Mouse (Mus musculus) CH12F3 (cell line): ENCODE data around the gene Mapk7.

Experiments used
- in situ Hi-C: fragments of 300-500 bp; cut with MboI; formaldehyde crosslinking; loops from 2 replicates; pipeline ENCODE4 v1.14.3; 2020; ENCODE audit warnings: low sequenced_read_pairs

Mapk7 gene

DNA sequence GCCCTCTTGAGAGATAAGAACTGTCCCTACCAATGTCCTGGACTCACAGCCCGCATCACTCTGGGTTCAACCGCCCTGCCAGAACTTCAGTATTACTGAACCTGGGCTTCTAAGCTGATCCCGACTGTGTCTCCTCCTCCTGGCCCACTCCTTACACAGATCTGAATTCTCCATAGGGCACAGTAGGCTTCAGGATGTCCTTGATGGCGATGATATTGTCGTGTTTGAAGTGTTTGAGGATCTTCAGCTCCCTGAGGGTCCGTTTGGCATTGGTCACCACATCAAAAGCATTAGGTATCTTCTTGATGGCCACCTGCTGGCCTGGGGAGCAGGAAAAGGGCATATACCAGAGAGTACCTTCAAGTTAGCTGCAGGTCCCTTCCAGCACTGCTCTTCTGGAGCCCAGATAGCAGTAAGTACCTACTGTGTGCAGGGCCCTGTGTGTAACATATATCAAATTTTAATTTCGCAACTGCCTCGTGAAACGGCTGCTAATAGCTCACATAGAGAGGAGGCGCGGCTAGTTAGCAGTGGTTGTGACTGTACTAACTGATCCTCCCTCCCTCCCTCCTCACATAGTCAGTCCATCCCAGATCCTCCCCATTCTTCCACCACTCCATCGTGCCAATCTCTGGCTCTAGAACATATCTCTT, 1.3 kb downstream of the Mapk7 start:
- in situ Hi-C loops = no loop called here

DNA sequence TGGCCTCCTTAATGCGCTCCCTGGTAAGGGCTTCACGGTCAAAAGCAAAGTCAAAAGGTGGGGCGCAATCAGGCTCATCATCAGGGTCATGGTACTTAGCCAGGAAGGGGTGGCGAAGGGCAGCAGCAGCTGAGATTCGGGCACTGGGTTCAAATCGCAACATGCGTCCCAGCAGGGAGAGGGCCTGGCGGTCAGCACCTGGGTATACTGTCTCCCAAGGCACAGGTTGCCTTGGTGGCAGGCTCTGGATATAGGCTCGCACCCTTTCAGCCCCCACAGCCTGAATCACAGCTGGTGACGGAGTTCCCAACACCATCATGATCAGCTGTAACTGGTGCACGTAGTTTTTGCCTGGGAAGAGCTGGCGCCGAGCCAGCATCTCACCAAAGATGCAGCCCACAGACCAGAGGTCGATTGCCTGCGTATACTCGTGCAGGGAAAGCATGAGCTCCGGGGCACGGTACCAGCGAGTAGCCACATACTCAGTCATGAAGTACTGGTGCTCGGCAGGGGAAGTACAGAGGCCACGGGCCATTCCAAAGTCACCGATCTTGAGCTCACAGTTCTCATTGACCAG, 3.2 kb downstream of the Mapk7 start:
- in situ Hi-C loops = no loop called here

DNA sequence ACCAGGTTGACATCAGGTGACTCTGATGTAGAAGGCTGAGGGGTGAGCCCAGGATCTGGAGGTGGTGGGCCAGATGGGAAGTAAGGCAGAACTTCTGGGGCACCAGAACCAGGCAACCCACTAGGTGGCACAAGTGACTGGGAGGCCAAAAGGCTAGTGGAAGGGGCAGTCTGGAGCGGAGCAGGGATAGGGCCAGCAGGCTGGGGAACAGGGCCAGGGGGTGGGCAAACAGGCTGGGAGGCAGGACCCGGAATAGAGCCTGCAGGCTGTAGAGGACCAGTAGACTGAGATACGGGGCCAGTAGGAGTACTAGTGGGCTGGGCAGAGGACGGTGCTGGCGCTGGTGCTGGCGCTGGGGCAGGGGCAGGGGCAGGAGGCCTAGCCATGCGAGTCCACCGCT, 4.3 kb downstream of the Mapk7 start:
- in situ Hi-C loops = no loop called here

DNA sequence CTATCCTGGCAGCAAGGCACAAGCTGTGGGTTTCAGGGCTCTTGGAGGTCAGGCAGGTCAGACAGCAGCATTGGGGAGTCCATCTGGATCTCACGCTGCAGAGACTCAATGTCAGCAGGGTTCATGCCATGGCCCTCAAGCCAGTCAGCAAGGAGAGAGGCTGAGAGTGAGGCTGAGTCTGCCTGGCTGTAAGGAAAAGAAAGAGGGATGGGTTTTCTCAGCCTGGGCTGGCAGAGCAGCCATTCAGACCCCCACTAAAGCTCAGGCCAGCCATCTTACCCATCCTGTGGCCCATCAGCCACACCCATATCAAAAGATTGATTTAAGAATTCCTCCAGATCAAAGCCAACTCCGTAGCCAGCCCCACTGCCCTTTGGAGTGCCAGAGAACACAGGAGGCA, 5.1 kb downstream of the Mapk7 start:
- in situ Hi-C loops = no loop called here

DNA sequence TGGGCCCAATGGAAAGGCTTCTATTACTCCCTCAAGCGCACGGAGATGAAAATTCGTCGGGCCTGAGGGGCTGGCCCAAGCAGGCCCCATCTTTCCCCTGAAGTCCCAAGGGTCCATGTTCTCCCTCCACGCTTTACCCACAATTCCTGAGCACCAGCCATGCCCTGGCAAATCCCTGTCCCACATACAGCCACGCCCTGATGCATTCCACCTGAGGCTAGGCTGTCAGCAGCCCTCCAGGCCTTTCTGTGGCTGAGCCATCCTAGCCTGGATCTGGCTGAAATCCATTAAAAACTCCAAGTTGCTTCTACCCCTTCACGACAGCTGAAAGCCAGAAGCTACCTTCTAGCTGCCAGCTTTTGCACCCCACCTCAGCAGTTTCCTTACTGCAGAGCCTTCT, 6.3 kb downstream of the Mapk7 start:
- in situ Hi-C loops = no loop called here

DNA sequence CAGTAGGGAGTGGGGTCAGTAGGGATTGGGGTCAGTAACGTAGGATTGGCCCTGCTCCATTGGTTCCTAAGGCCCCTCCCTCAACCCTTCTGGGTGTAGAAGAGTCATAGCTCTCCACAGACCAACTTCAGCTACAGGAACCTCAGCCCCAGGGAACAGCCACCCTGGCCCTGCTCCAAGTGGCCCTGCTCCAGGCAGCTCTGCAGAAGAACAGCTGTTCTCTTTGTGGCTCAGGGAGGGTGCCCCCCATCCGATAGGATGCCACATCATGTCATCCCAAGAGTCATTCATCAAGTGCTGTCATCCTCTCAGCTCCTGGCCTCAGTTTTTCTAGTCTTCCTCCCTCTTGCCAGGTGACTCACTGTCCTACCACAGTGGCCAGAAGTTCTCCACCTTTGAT, 6.8 kb downstream of the Mapk7 start:
- in situ Hi-C loops = no loop called here

DNA sequence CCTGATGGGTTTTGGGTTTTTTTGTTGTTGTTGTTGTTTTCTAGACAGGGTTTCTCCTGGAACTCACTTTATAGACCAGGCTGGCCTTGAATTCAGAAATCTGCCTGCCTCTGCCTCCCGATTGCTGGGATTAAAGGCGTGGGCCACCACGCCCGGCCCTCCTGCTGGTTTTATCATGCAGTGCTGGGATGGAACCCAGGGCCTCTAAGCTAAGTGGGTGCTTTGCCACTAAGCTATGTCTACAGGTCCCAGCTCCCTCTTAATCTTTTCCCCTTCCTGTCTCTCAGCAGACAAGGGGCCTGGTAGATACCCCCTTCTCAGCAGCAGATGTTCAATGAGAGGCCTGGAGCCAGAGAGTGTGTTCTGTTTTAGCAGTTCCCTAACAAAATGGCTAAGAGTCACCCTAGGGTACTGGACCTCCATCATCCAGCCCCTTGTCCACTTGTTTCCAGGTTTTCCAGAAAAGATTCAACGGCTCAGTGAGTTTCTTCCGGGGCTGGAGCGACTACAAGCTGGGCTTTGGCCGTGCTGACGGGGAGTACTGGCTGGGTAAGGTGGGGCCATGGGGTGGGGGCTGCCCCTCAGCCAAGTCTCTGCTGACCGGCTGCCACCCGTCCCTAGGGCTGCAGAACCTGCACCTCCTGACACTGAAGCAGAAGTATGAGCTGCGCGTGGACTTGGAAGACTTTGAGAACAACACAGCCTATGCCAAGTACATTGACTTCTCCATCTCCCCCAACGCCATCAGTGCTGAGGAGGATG, 7.6 kb downstream of the Mapk7 start:
- in situ Hi-C loops = no loop called here

DNA sequence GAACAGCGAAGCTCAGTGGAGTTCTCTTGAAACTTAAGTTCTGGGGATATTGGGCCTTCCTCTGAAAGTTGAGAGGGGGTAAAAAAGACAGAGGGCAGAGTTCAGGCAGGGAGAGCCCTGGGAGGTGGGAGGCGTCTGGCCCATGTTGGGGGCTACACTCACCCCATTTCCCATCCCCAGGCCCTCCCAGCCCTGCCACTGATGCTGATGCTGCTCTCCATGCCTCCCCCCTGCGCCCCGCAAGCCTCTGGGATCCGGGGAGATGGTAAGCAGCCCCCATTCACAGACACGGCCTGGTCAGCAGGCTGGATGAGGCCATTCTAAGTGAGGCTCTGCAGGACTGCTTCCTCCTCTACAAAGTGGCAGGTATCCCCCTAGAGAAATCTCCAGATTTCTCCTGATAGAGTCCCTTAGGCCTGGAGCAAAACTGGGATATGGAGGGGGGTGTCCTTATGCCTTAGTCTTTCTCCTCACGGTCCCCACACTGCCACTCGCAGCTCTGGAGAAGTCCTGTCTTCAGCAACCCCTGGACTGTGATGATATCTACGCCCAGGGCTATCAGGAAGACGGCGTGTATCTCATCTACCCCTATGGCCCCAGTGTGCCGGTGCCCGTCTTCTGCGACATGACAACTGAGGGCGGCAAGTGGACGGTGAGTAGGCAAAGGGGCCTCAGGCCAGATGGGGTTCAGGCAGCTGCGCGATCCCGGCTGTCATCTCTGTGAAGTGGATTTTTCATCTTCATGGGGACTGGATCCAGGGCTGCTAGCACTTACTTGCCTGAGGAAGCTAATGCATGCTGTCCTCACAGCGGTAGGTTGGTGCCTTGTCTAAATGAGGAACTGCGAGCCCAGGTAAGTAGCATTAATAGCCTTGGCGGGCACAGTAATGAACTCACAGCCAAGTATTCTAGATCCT, 8.4 kb downstream of the Mapk7 start:
- in situ Hi-C loops = no loop called here

DNA sequence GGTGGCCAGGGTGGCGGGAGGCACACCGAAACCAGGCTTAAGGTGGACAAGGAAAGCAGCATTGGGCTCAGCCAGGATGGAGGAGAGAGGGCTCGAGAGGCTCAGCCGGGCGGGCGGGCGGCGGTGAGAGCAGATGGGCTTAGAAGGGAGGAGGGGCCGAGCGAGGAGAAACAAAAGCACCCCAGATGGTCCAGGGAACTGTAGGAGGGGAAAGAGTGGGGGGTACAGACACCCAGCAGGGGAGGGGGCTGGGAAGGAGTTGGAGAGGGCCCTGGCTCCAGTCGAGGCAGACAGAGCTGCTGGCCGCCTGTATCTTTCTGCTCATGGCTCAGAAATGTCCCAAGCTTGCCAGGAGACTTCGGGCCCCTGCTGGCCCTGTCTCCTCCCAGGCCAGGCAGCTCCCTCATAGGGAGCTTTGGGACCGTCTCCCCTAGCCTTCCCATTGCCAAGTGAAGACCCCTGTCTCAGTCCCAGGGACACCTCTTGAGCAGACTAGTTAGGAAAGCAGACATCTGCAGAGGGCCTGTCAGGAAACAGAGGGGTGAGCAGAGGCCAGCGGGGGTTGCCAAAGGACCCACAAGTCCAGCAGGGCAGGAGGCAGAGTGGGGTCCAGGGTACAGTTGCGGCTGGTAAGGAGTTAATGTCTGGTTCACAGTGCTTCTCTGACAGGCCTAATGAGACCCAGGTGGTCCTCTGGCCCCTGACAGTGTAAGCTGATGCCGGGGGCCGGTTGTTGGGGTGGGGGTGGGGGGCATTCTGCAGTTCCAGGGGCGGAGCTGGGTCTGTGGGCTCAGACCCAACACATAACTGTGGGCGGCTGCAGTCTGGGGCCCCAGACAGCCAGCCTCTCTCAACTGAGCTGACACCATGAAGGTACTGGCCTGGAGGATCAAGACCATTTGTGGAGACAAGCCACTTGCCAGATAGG, 9.3 kb downstream of the Mapk7 start, which contains the start of gene Mfap4:
Gene Mfap4 (plus strand): TSS at position 819 of the 928 bp plus-strand sequence.
- in situ Hi-C loops = no loop called here

DNA sequence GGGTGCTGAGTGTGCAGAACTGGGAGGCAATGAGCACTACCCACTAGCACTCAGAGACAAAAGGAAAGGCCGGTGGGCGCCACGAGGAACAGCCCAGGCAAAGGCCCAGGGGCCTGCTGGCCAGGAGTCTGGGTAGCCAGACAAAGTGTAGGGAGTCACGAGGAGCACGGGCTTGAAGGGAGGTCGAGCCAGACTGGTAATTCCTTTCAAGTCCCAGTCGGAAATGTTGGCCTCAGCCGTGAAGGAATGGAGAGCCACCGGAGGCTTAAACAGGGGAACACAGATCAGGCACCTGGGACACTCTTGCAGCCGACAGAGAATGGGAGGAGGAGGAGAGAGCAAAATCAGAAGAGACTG, 10.0 kb downstream of the Mapk7 start:
- in situ Hi-C loops = no loop called here

DNA sequence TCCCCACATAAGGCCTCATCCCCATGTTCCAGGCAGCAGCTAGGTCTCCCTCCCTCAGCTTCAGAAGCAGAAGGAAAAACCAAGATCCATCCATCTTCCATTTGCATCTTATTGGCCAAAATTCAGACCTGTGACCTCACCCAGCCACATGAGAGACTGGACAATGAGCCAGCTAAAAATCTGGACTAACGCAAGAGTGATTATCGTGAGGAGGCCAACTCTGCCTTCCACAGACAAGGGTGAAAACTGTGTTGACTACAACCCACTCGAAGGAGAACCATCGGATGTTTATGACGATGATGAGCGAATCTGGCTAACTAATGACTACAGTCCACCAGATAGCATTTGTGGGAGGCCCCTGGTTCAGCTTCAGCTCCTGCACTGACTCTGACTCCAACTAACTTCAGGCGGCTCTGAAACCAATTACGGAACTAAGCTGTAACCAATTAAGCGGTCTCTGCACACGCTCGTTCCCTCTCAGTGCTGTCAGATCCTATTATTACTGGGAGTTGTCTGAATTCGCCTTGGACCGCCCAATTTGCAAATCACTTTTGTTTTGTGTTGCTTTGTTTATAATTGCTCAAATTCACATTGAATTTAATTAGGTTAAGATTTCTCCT, 10.9 kb downstream of the Mapk7 start:
- in situ Hi-C loops = no loop called here

DNA sequence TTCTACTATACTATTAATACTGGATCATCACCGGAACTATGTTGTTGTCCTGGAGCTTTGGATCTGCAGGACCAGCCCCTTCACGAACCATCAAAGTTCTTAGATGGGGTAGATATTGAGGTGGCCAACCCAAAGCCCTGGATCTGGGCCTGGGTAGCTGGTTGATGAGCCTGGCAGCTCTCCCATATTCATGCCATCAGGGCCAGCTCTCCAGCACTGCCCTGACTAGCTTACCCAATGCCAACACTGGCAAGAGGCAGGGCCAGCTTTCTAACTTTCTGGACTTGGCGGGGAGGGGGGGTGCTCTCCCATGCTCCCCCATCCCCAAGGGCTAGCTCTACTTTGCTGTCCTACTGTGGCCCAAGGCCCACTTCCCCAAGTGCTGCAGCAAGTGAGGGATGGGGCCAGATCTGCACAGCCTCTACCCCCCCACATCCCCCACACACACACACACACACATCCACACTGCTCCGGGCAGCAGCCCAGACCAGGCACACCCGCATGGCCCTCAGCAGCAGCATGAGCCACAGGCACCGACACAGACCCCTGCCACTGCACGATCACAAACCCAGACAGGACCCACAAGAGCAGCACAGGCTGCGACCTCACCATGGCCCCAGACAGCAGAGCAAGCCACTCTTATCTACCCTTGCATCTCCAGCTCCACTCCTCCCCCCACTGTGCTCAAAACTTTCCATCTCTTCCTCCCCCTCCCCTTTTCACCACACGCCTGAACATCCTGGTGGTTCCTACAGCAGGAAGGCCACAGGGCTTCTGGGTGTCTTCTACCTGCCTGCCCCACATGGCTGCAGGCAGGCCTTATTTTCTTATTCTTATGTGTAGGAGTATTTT, 12.7 kb downstream of the Mapk7 start:
- in situ Hi-C loops = no loop called here

DNA sequence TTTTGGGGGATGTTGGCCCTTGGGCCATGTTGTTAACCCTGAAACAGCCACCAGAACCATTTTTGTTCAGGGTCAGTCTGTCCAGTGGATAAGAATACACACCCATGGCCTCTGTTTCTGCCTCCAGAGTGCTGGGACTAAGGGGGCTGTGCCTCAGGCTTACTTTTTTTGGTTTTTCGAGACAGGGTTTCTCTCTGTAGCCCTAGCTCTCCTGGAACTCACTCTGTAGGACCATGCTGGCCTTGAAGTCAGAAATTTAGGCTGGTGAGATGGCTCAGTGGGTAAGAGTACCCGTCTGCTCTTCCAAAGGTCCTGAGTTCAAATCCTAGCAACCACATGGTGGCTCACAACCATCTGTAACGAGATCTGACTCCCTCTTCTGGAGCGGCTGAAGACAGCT, 15.4 kb downstream of the Mapk7 start:
- in situ Hi-C loops = no loop called here

DNA sequence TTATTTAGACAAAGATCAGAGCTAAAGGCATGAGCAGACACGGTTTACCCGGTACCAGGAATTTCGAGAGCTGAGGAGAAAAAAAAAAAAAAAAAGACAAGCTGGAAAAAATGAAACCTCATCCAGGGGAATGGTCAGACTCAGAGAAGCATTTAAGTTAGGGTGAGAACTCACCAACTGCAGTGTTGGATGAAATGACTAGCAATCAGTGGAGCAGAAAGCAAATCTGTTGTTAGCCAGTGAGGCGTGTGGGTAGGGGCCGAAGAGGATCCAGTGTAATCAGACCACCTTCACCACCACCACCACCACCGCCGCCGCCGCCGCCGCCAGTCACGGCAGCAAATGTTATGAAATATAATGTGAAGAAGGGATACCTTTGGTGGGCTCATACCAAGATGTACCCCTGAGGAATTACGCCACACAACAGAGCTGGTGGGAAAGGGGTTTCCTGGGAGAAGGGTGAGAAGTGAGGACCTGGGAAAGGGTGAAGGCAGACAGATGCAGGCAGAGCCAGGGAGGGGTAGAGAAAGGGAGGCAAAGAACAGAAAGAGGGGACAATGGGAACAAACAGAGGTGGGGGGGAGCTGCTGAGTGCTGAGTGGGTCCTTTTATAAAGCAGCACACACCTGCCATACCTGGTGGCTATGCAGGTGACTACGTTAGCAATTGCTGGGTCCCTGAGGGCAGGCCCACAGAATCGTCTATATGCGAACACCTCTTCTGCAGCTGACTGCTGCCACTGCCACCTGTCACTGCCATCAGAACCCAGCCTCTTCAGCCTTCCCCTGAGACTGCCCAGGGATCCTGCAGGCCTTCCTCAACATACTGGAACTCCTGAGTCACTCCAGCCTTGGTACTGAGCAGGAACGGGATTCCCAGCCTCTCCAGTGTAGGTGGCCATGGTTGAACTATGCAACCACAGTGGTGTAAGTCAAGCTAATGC, 16.4 kb downstream of the Mapk7 start:
- in situ Hi-C loops = no loop called here

DNA sequence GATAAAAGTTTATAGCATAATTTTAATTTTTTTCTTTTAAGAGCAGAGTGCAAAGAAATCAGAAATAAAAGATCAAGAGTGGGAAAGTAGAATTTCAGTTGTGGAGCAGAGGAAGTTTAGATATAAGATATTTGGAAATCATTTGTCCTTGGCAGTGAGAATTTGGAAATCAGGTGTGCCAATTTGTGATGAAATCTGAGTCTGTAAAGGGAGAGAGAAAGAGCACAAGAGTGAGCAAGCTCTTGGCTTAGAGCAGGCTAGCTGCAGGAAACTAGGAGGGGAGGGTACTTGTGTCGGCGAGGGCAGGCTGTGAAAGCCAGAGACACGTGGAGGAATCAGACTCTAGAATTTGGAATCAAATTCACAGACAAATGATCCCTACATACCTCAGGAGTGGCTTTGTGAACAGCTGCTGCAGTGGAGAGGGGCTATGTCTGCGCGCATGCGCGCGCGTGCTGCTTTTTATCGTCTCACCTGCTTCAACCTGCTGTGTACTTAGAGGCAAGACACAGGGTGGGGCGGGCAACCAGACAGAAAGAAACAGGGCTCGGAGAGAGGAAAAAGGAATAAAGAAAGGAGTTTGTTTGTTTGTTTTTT, 17.3 kb downstream of the Mapk7 start:
- in situ Hi-C loops = no loop called here

DNA sequence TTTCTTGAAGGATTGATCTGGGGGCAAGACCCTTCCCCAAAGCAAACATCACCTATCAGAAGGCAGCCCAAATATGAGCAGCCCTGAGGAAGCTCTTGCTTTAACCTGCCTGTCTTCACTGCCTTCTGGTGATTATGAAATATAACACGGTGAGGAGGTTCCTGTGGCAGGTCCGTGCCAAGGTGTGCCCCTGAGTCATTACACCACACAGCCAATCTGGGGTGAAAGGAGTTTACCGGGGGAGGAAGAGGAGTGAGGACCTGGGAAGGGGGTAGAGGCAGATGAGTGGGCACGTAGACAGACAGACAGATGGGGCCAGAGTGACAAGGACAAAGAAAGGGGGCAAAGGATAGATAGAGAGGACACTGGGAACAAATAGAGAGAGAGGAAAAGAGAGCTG, 20.6 kb downstream of the Mapk7 start:
- in situ Hi-C loops = no loop called here

DNA sequence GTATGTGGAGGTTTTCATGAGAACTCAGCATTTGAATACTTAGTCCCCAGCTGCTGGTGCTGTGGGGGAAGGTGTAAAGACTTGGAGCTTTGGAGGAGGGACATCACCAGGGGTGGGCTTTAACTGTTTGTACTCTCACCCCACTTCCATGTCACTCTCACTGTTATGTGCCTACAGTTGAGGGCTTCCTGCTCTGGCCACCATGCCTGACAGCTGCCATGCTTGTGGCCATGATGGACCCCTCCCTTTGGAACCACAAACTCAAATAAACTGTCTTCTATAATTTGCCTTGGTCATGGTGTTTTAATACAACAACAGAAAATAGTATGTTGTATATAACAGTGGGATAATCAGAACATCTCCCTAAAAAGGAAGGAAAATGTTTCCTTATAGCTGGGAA, 23.3 kb downstream of the Mapk7 start:
- in situ Hi-C loops = no loop called here
